Mouse (Mus musculus) CH12.LX (cell line): ENCODE data around the gene Gh. TPM values are rescaled to one million over a fixed set of nuclear protein-coding genes. Genes with fewer than 3 reads are reported as not detected.

Experiments used
- DNase-seq: peaks from one replicate; pipeline ENCODE4 v3.0.0-alpha.2; 2013; ENCODE audit errors: extremely low read depth
- H3K27ac ChIP-seq: 2 replicates; pipeline ENCODE4 v1.5.1; 2012; ENCODE audit warnings: low read depth, mild to moderate bottlenecking, control low read depth, moderate library complexity; ENCODE audit not compliant: insufficient read depth
- H3K27me3 ChIP-seq: replicated peaks from 2 replicates; pipeline ENCODE3; 2012; ENCODE audit warnings: inconsistent platforms
- H3K36me3 ChIP-seq, 2 experiments: replicated peaks in 1 of 2; 2 replicates each; pipeline versions ENCODE3 to v1.6.1; 2012; ENCODE audit warnings: inconsistent platforms in 1 of 2, low read length in 1 of 2, mild to moderate bottlenecking in 1 of 2, mixed read lengths in 1 of 2, moderate library complexity in 1 of 2; ENCODE audit not compliant: control insufficient read depth in 1 of 2, insufficient read depth in 1 of 2
- H3K4me1 ChIP-seq, 2 experiments: 2 replicates each; pipeline ENCODE4 v1.6.1; 2012; ENCODE audit warnings: inconsistent platforms in 1 of 2, moderate library complexity in 1 of 2; ENCODE audit not compliant: insufficient read depth in 2 of 2, control insufficient read depth in 1 of 2
- H3K4me2 ChIP-seq: 2 replicates; pipeline ENCODE4 v1.6.1; 2012; ENCODE audit warnings: low read depth, mild to moderate bottlenecking, control low read depth; ENCODE audit not compliant: poor library complexity, insufficient read depth, severe bottlenecking
- H3K4me3 ChIP-seq, 3 experiments: fragments of 150-350 bp in 1 of 3; sonication (generic) in 1 of 3; replicated peaks in 1 of 3; 2 replicates each; pipeline versions ENCODE3 to v1.5.1; 2011 to 2012; ENCODE audit warnings: low read depth in 2 of 3, low read length in 2 of 3, mild to moderate bottlenecking in 2 of 3, moderate library complexity in 2 of 3, control low read depth in 1 of 3, improper control_type of control experiment in 1 of 3, inconsistent platforms in 1 of 3, mixed read lengths in 1 of 3; ENCODE audit not compliant: poor library complexity in 1 of 3
- H3K79me2 ChIP-seq: replicated peaks from 2 replicates; pipeline ENCODE4 v1.6.1; 2012; ENCODE audit warnings: mild to moderate bottlenecking, moderate library complexity; ENCODE audit not compliant: control insufficient read depth, poor library complexity, insufficient read depth, severe bottlenecking; ENCODE audit errors: extremely low read depth
- H3K9ac ChIP-seq: 2 replicates; pipeline ENCODE4 v1.6.1; 2012; ENCODE audit warnings: low read depth, mild to moderate bottlenecking, control low read depth, moderate library complexity; ENCODE audit not compliant: insufficient read depth
- H3K9me3 ChIP-seq: replicated peaks from 2 replicates; pipeline ENCODE3; 2012; ENCODE audit warnings: low read length, inconsistent platforms, mixed read lengths
- E2F4 ChIP-seq: IDR thresholded peaks from 2 replicates; pipeline ENCODE4 v1.6.1; 2011; ENCODE audit warnings: low read depth, low read length, improper control_type of control experiment; ENCODE audit not compliant: insufficient replicate concordance
- EP300 ChIP-seq: IDR thresholded peaks from 2 replicates; pipeline ENCODE4 v1.6.1; 2011; ENCODE audit warnings: low read length, improper control_type of control experiment
- ETS1 ChIP-seq: conservative IDR thresholded peaks from 2 replicates; pipeline ENCODE4 v1.6.1; 2012; ENCODE audit warnings: low read depth, mild to moderate bottlenecking, inconsistent platforms, low read length, improper control_type of control experiment, moderate library complexity
- HCFC1 ChIP-seq: IDR thresholded peaks from 2 replicates; pipeline ENCODE4 v1.6.1; 2012; ENCODE audit warnings: low read depth, mild to moderate bottlenecking, inconsistent platforms, low read length, improper control_type of control experiment
- IRF4 ChIP-seq: IDR thresholded peaks from 2 replicates; pipeline ENCODE4 v1.6.1; 2014; ENCODE audit warnings: low read depth, mild to moderate bottlenecking, inconsistent platforms, low read length, improper control_type of control experiment
- JUN ChIP-seq: IDR thresholded peaks from 2 replicates; pipeline ENCODE4 v1.6.1; 2011; ENCODE audit warnings: low read depth, mild to moderate bottlenecking, low read length, improper control_type of control experiment, moderate library complexity; ENCODE audit not compliant: insufficient read depth
- JUND ChIP-seq: conservative IDR thresholded peaks from 2 replicates; pipeline ENCODE4 v1.6.1; 2011; ENCODE audit warnings: low read depth, low read length, improper control_type of control experiment
- KAT2A ChIP-seq: IDR thresholded peaks from 2 replicates; pipeline ENCODE4 v1.6.1; 2012; ENCODE audit warnings: low read length, improper control_type of control experiment, inconsistent platforms; ENCODE audit not compliant: insufficient replicate concordance
- MAFK ChIP-seq: IDR thresholded peaks from 2 replicates; pipeline ENCODE4 v1.6.1; 2011; ENCODE audit warnings: low read length, improper control_type of control experiment; ENCODE audit not compliant: insufficient replicate concordance
- MAZ ChIP-seq: IDR thresholded peaks from 2 replicates; pipeline ENCODE4 v1.6.1; 2012; ENCODE audit warnings: low read depth, mild to moderate bottlenecking, inconsistent platforms, low read length, improper control_type of control experiment, moderate library complexity
- MEF2A ChIP-seq: IDR thresholded peaks from 2 replicates; pipeline ENCODE4 v1.6.1; 2014; ENCODE audit warnings: low read depth, mild to moderate bottlenecking, inconsistent platforms, low read length, improper control_type of control experiment, borderline replicate concordance
- MXI1 ChIP-seq: IDR thresholded peaks from 2 replicates; pipeline ENCODE4 v1.6.1; 2011; ENCODE audit warnings: mild to moderate bottlenecking, low read depth, low read length, improper control_type of control experiment
- NELFE ChIP-seq: IDR thresholded peaks from 2 replicates; pipeline ENCODE4 v1.6.1; 2011; ENCODE audit warnings: low read depth, low read length, improper control_type of control experiment
- NRF1 ChIP-seq: IDR thresholded peaks from 2 replicates; pipeline ENCODE4 v1.6.1; 2014; ENCODE audit warnings: low read depth, mild to moderate bottlenecking, inconsistent platforms, low read length, improper control_type of control experiment, moderate library complexity
- POLR2A ChIP-seq: IDR thresholded peaks from 2 replicates; pipeline ENCODE4 v1.6.1; 2011; ENCODE audit warnings: low read depth, mild to moderate bottlenecking, improper control_type of control experiment, low read length
- POLR2AphosphoS2 ChIP-seq: IDR thresholded peaks from 2 replicates; pipeline ENCODE4 v1.6.1; 2011; ENCODE audit warnings: low read depth, low read length, improper control_type of control experiment
- SIN3A ChIP-seq: IDR thresholded peaks from 2 replicates; pipeline ENCODE4 v1.6.1; 2012; ENCODE audit warnings: low read length, improper control_type of control experiment, inconsistent platforms
- TCF12 ChIP-seq: IDR thresholded peaks from 2 replicates; pipeline ENCODE4 v1.6.1; 2014; ENCODE audit warnings: low read depth, mild to moderate bottlenecking, inconsistent platforms, low read length, improper control_type of control experiment
- USF2 ChIP-seq: conservative IDR thresholded peaks from 2 replicates; pipeline ENCODE4 v1.6.1; 2011; ENCODE audit warnings: low read depth, low read length, improper control_type of control experiment
- ZC3H11A ChIP-seq: IDR thresholded peaks from 2 replicates; pipeline ENCODE4 v1.6.1; 2012; ENCODE audit warnings: low read depth, mild to moderate bottlenecking, inconsistent platforms, low read length, improper control_type of control experiment
- ZMIZ1 ChIP-seq: IDR thresholded peaks from 2 replicates; pipeline ENCODE4 v1.6.1; 2012; ENCODE audit warnings: low read depth, mild to moderate bottlenecking, inconsistent platforms, low read length, improper control_type of control experiment
- ZNF384 ChIP-seq: IDR thresholded peaks from 2 replicates; pipeline ENCODE4 v1.6.1; 2012; ENCODE audit warnings: low read depth, low read length, improper control_type of control experiment, inconsistent platforms
- dilution Hi-C: fragments of 300-500 bp; cut with MboI; formaldehyde crosslinking; loops from 2 replicates; pipeline ENCODE4 v1.14.3; 2020; ENCODE audit warnings: low sequenced_read_pairs; ENCODE audit not compliant: extremely low pct_unique_long_range_greater_than_20kb, extremely low pct_ligation_motif_present
- in situ Hi-C: fragments of 300-500 bp; cut with MboI; formaldehyde crosslinking; loops from 3 replicates; pipeline ENCODE4 v1.14.3; 2019; ENCODE audit warnings: low sequenced_read_pairs, low pct_ligation_motif_present, low pct_unique_long_range_greater_than_20kb, mixed read lengths
- polyA plus RNA-seq: library from polyadenylated mRNA; unstranded; fragments of >175 nt; gene quantifications from 2 replicates; pipeline ENCODE4 v1.2.1, GENCODE M21; 2012; ENCODE audit warnings: low read depth; ENCODE audit not compliant: insufficient read length
- total RNA-seq, 2 experiments: library from RNA; depleted of rRNA; stranded (reverse); fragments of 300-350 nt in 1 of 2; fragments of >200 nt in 1 of 2; gene quantifications; 2 replicates each; pipeline ENCODE4 v1.2.3; 2012 to 2014

The Gh gene
- total and polyA plus RNA-seq, 3 experiments, result 0.38 to 1.0 (median 0.68) TPM

DNA sequence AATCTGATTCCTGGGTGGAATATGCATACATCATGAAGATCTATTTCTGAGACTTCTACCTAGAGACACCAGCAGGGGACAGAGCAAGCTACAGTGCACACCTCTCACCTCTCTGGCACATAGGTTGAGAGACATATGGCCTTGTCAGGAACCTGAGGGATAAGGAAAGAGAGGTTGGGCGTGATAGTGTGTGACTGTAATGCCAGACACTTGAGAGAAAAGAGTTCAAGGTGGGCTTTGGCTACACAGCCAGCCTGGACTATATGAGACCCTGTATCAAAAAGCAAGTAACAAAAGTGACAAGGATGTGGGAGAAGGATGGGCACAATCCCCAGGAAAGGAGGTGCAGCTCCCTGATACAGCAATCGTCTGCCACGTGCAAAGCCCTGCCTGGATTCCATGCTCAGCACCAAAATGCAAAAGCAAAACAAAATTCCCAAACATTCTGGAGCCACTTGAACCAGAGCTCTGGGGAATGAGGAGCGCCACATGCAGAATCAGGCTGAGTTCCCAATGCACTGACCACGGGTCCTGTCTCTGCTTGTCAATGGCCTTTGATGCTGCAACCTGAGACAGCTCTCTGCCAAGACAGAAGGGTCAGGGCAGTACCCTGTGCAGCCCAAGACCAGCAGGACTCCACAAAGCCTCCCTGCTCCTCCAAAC is 30.4 kb downstream of the Gh start (continued):
- no peak for TF ChIP-seq ETS1
- no peak for TF ChIP-seq MAZ

DNA sequence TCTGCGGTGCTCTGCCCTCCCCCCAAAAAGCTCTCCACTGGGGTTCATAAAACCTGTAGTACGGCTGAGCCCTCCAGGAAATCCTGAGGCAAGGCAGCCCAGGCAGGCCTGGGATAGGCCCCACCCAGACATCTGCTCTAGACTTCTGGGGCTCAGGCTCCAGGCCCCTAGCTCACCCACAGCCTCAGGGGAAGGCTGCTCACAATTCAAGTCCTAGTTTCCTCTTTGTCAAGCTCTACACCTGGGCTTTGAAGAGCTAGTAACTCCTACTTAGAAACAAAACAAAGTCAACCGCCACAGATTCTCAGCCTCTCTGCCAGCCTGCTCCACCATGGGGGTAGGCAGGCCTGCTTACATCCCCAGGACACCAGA is 32.6 kb downstream of the Gh start:
- Histone ChIP-seq H3K27me3 (no peaks in the 10 kb centered on the region), H3K36me3 (peaks cover 38 to 52% of the 10 kb centered on the region in 2 experiments), H3K9ac (no peak overlapping the region), H3K27ac (peak overlapping the region; percentile 54; the same call in 1 of the 2 replicates), H3K4me3 (no peak overlapping the region), H3K4me2 (0 out of 2 replicates have a peak overlapping the region, but pooled peaks have one; percentile 2), H3K79me2 (peaks cover 40% of the 10 kb centered on the region), H3K9me3 (no peaks in the 10 kb centered on the region), H3K4me1 (peaks cover 15 to 61% of the 10 kb centered on the region in 2 experiments)
- in situ Hi-C loops, result no loop called here
- TF ChIP-seq SIN3A (0 out of 2 replicates have a peak, but pooled peaks have one; percentile 35), IRF4 (no peak), TCF12 (peak; percentile 15; the same call in 1 of the 2 replicates), EP300 (no peak; the same call in 1 of the 2 replicates), MXI1 (no peak)
- dilution Hi-C loops, result no loop called here
- DNase-seq, result peak; percentile 71

DNA sequence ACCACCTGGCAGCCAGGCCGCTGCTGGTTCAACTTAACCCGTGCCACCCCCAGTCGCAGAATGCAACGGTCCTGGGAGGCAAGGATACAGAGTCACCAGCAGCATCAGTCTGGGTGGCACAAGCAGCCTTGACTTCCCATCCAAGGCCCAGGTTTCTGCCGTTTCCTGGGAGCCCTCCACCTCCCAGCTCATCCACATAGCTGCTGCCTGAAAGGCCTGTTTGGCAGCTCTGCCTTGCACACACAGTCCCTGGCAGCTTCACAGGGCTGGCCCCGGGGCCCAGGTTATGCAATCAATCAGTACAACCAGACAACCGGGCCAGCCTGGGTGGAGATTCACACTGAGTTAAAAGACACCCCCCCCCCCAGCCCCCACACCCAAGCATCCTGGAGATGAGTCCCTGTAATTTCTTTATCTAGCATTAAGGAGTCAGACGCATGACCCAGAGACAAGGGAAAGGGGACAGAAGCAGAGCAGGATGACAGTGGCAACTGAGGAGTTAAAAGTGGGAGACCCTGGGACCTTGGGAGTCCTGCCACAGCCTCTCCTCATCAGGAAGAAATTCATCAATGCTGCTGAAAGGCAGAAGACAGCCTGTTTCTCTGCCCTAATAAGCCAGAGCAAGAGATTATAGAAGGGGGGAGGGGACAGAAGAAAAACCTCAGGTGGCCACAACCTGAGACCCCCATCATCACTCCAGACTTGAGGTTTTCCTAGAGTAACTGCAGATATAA is 33.2 kb downstream of the Gh start:
- DNase-seq, result no peak
- no peak overlapping the region for H3K27ac ChIP-seq
- H3K4me2 ChIP-seq, result 0 out of 2 replicates have a peak overlapping the region, but pooled peaks have one; percentile 2
- dilution Hi-C loops, result no loop called here
- TF ChIP-seq POLR2A, result no peak
- TF ChIP-seq SIN3A, result peak; percentile 11; the same call in 1 of the 2 replicates
- peaks cover 15 to 57% of the 10 kb centered on the region in 2 experiments for H3K4me1 ChIP-seq
- H3K9ac ChIP-seq, result no peak overlapping the region
- H3K79me2 ChIP-seq, result peaks cover 40% of the 10 kb centered on the region
- H3K36me3 ChIP-seq, result peaks cover 44 to 58% of the 10 kb centered on the region in 2 experiments
- no peaks in the 10 kb centered on the region for H3K27me3 ChIP-seq
- H3K4me3 ChIP-seq, result no peak overlapping the region
- in situ Hi-C loops, result no loop called here
- H3K9me3 ChIP-seq, result no peaks in the 10 kb centered on the region

DNA sequence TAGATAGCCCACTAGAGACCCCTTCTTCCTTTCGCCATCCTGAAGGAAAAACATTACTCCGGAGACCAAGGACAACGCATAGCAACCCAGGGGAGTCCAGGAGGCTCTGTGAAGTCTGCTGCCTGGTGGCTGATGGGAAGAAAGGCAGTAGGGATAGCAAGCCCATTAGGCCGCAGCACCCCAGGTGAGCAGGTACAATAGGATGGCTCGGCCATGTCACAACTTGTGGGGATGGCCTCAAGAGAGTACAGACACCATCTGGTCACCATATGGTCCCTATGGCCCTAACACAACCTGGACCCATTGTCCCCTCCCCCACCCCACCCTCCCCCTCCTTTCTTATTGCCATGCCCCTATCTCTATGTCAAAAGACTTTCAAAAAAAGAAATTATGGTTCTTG is 33.8 kb downstream of the Gh start:
- Histone ChIP-seq H3K4me2 (no peak overlapping the region), H3K9ac (no peak overlapping the region), H3K79me2 (peaks cover 40% of the 10 kb centered on the region), H3K36me3 (peaks cover 50 to 64% of the 10 kb centered on the region in 2 experiments), H3K4me1 (peaks cover 15 to 57% of the 10 kb centered on the region in 2 experiments), H3K27ac (no peak overlapping the region), H3K27me3 (no peaks in the 10 kb centered on the region), H3K4me3 (no peak overlapping the region), H3K9me3 (no peaks in the 10 kb centered on the region)
- dilution Hi-C loops, result no loop called here
- in situ Hi-C loops, result no loop called here
- DNase-seq, result no peak
- TF ChIP-seq USF2 (no peak), HCFC1 (no peak), MEF2A (no peak), POLR2A (no peak), ZNF384 (no peak), MAFK (no peak), ETS1 (no peak), E2F4 (no peak), ZMIZ1 (no peak), JUND (no peak), ZC3H11A (no peak), POLR2AphosphoS2 (no peak), NELFE (no peak), NRF1 (no peak), JUN (no peak), KAT2A (no peak)
